Mouse (Mus musculus) embryonic facial prominence, embryonic 14.5 days (tissue): ENCODE measurements around the gene Appbp2. TPM values are rescaled to one million over a fixed set of nuclear protein-coding genes. Genes with fewer than 3 reads are reported as not detected.

Source experiments
- ATAC-seq: fragments of 200-750 bp; cut with Nextera tagmentation; 2 replicates; pipeline ENCODE4 v1.8.0; 2017; ENCODE audit warnings: low read depth, moderate number of reproducible peaks, moderate TSS enrichment
- DNase-seq: peaks from one replicate; pipeline ENCODE4 v3.0.0-alpha.2; 2015; ENCODE audit warnings: low spot score
- H3K27ac ChIP-seq: fragments of 300-500 bp; sonication (generic); replicated peaks from 2 replicates; pipeline ENCODE4 v1.5.1; 2014; ENCODE audit warnings: low read depth, mild to moderate bottlenecking, low read length, moderate library complexity
- H3K27me3 ChIP-seq: fragments of 300-500 bp; sonication (generic); replicated peaks from 2 replicates; pipeline ENCODE4 v1.6.1; 2014; ENCODE audit warnings: low read length; ENCODE audit not compliant: control insufficient read depth, insufficient read depth
- H3K36me3 ChIP-seq: fragments of 300-500 bp; sonication (generic); 2 replicates; pipeline ENCODE4 v1.6.1; 2014; ENCODE audit warnings: low read length, mixed read lengths; ENCODE audit not compliant: control insufficient read depth, insufficient read depth
- H3K4me1 ChIP-seq: fragments of 300-500 bp; sonication (generic); 2 replicates; pipeline ENCODE4 v1.6.1; 2014; ENCODE audit warnings: antibody characterized with exemption, low read length; ENCODE audit not compliant: control insufficient read depth, insufficient read depth
- H3K4me2 ChIP-seq: fragments of 300-500 bp; sonication (generic); 2 replicates; pipeline ENCODE4 v1.6.1; 2014; ENCODE audit warnings: low read depth, mild to moderate bottlenecking, low read length, moderate library complexity, mixed read lengths
- H3K4me3 ChIP-seq: fragments of 300-500 bp; sonication (generic); 2 replicates; pipeline ENCODE4 v1.5.1; 2014; ENCODE audit warnings: low read depth, mild to moderate bottlenecking, low read length
- H3K9ac ChIP-seq: fragments of 300-500 bp; sonication (generic); 2 replicates; pipeline ENCODE4 v1.6.1; 2014; ENCODE audit warnings: low read depth, mild to moderate bottlenecking, low read length, moderate library complexity, mixed read lengths
- H3K9me3 ChIP-seq: fragments of 300-500 bp; sonication (generic); 2 replicates; pipeline ENCODE4 v1.6.1; 2016; ENCODE audit warnings: low read length; ENCODE audit not compliant: control insufficient read depth
- WGBS: fragments of 180-500 bp; shearing (Covaris S2); extraction: QIAGEN DNeasy Blood & Tissue Kit; methylation state at CpG from one replicate; pipeline ENCODE4 v1.1.7; 2014; 5-methylcytosine and 5-hydroxymethylcytosine counted together
- polyA plus RNA-seq: library from polyadenylated mRNA; unstranded; fragments of >200 nt; fragmentation: Nextera tagmentation; extraction: Ambion mirVana; gene quantifications from 2 replicates; pipeline ENCODE4 v1.2.1, GENCODE M21; 2014

The Appbp2 gene
- 46.1 and 51.2 TPM in 2 replicates for polyA plus RNA-seq

GRCm38 (mm10) chr11:85234990-85235841 is at the start of gene Appbp2:
Appbp2 (minus strand) TSS chr11:85235130.
- Histone ChIP-seq H3K27me3 (no peaks in the 10 kb centered on the region), H3K27ac (peak within 1 kb of the TSS; percentile 100), H3K9ac (peak within 1 kb of the TSS; percentile 96), H3K4me3 (peak within 1 kb of the TSS; percentile 92), H3K36me3 (peaks cover 7% of the 10 kb centered on the region), H3K4me2 (peak within 1 kb of the TSS; percentile 82), H3K4me1 (peaks cover 5% of the 10 kb centered on the region; the same call in 1 of the 2 replicates), H3K9me3 (no peaks in the 10 kb centered on the region)
- peak; percentile 97 for DNase-seq
- 10% methylated on average over 23 of the region's 48 CpGs for WGBS
- ATAC-seq, result peak; percentile 97

GRCm38 (mm10) chr11:85281219-85281878 is 46.4 kb upstream of the Appbp2 start:
- Histone ChIP-seq H3K4me3 (no peak overlapping the region), H3K4me2 (no peak overlapping the region), H3K9me3 (no peaks in the 10 kb centered on the region), H3K27me3 (no peaks in the 10 kb centered on the region), H3K4me1 (no peaks in the 10 kb centered on the region), H3K9ac (no peak overlapping the region), H3K36me3 (no peaks in the 10 kb centered on the region), H3K27ac (no peak overlapping the region)
- 76% methylated on average over 15 of the region's 15 CpGs for whole genome bisulfite sequencing
- ATAC-seq (no peak), DNase-seq (no peak)

GRCm38 (mm10) chr11:85278175-85278574 is 43.2 kb upstream of the Appbp2 start:
- no peak overlapping the region for H3K4me2 ChIP-seq
- no peaks in the 10 kb centered on the region for H3K27me3 ChIP-seq
- no peaks in the 10 kb centered on the region for H3K4me1 ChIP-seq
- no peak overlapping the region for H3K27ac ChIP-seq
- WGBS, result 62% methylated on average over 1 of the region's 1 CpGs
- H3K9ac ChIP-seq, result no peak overlapping the region
- no peaks in the 10 kb centered on the region for H3K36me3 ChIP-seq
- no peak for DNase-seq
- ATAC-seq, result no peak
- H3K4me3 ChIP-seq, result no peak overlapping the region
- H3K9me3 ChIP-seq, result no peaks in the 10 kb centered on the region

- no peak for ATAC-seq
- Histone ChIP-seq H3K36me3 (no peaks in the 10 kb centered on the region), H3K4me3 (no peak overlapping the region), H3K27ac (no peak overlapping the region), H3K4me1 (no peaks in the 10 kb centered on the region), H3K27me3 (no peaks in the 10 kb centered on the region), H3K9me3 (no peaks in the 10 kb centered on the region), H3K4me2 (no peak overlapping the region), H3K9ac (no peak overlapping the region)
- DNase-seq, result no peak
- 46% methylated on average over 5 of the region's 5 CpGs for WGBS
These were observed 42.7 kb upstream of the Appbp2 start for GRCm38 (mm10) chr11:85277609-85278008.

- Histone ChIP-seq H3K4me2 (no peak overlapping the region), H3K27me3 (no peaks in the 10 kb centered on the region), H3K4me3 (no peak overlapping the region), H3K4me1 (no peaks in the 10 kb centered on the region), H3K9me3 (no peaks in the 10 kb centered on the region), H3K36me3 (no peaks in the 10 kb centered on the region), H3K9ac (no peak overlapping the region), H3K27ac (no peak overlapping the region)
- DNase-seq, result no peak
- 84% methylated on average over 5 of the region's 5 CpGs for WGBS
- ATAC-seq, result no peak
These were observed 40.2 kb upstream of the Appbp2 start for GRCm38 (mm10) chr11:85275151-85275550.

- WGBS, result 69% methylated on average over 6 of the region's 6 CpGs
- Histone ChIP-seq H3K9ac (no peak overlapping the region), H3K4me2 (no peak overlapping the region), H3K9me3 (no peaks in the 10 kb centered on the region), H3K4me1 (no peaks in the 10 kb centered on the region), H3K27ac (no peak overlapping the region), H3K36me3 (no peaks in the 10 kb centered on the region), H3K4me3 (no peak overlapping the region), H3K27me3 (no peaks in the 10 kb centered on the region)
- DNase-seq (no peak), ATAC-seq (no peak)
These were observed 38.4 kb upstream of the Appbp2 start for GRCm38 (mm10) chr11:85273299-85273698.

- Histone ChIP-seq H3K4me2 (no peak overlapping the region), H3K9ac (no peak overlapping the region), H3K27me3 (no peaks in the 10 kb centered on the region), H3K36me3 (no peaks in the 10 kb centered on the region), H3K27ac (no peak overlapping the region), H3K9me3 (no peaks in the 10 kb centered on the region), H3K4me1 (no peaks in the 10 kb centered on the region), H3K4me3 (no peak overlapping the region)
- DNase-seq (no peak), ATAC-seq (no peak)
- 60% methylated on average over 3 of the region's 3 CpGs for WGBS
These were observed 35.7 kb upstream of the Appbp2 start for GRCm38 (mm10) chr11:85270631-85271030.

- Histone ChIP-seq H3K27ac (no peak overlapping the region), H3K4me2 (no peak overlapping the region), H3K36me3 (no peaks in the 10 kb centered on the region), H3K4me3 (no peak overlapping the region), H3K4me1 (no peaks in the 10 kb centered on the region), H3K27me3 (no peaks in the 10 kb centered on the region), H3K9me3 (no peaks in the 10 kb centered on the region), H3K9ac (no peak overlapping the region)
- DNase-seq (no peak), ATAC-seq (no peak)
- WGBS, result 70% methylated on average over 1 of the region's 1 CpGs
These were observed 32.5 kb upstream of the Appbp2 start for GRCm38 (mm10) chr11:85267393-85267792.
